Mouse (Mus musculus) megakaryocyte, embryonic 14.5 days (primary cell): ENCODE measurements at regions not wholly inside any gene's neighbourhood (a gene's known extent, or its start where the extent isn't known, plus 50 kb on each side); places are given as distances from the start of the nearest gene placed in this dataset.

Source experiments
- FLI1 ChIP-seq: IDR thresholded peaks from 2 replicates; pipeline ENCODE4 v1.6.1; 2012; ENCODE audit warnings: low read length, inconsistent platforms, mixed read lengths
- GATA1 ChIP-seq: IDR thresholded peaks from 3 replicates; pipeline ENCODE4 v1.6.1; 2012; ENCODE audit warnings: mixed read lengths, low read length, inconsistent platforms, borderline replicate concordance

DNA sequence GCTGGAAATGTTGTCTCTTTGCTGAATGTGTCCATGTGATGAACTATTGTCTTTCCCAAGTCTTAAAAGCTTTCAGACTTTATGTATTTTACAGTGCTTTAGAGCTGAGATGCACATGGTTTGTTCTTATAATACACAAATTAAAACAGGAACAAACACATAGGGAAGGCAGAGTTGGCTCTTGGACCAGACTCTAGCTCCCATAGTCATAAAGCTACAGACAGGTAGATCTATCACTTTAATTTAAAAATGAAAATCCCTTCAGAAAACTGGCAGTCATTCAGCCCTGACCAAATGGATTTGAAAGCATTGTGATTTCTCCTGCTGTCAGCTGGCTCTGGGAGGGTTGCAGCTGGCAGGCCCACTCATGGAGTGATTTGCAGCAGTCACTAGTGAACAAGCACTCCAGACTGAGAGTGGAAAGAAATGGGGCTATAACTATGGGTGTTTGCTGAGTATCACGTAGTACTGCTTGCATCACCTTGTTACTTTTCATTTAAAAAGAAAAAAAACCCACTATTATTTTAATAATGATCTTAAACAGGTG is 161.8 kb downstream of the Pik3r1 start:
- TF ChIP-seq GATA1 = no peak
- TF ChIP-seq FLI1 = no peak
